Mouse (Mus musculus) olfactory bulb, adult 2 months (tissue): ENCODE results near the gene Akap13.

Source experiments
- CTCF ChIP-seq: fragments of 200-500 bp; IDR thresholded peaks from 2 replicates; pipeline ENCODE4 v1.5.1; 2012; ENCODE audit warnings: low read depth, mild to moderate bottlenecking, low read length, moderate library complexity; ENCODE audit not compliant: insufficient read depth
- POLR2A ChIP-seq: fragments of 200-500 bp; IDR thresholded peaks from 2 replicates; pipeline ENCODE4 v1.6.1; 2012; ENCODE audit warnings: mild to moderate bottlenecking, low read depth, low read length, moderate library complexity; ENCODE audit not compliant: insufficient read depth

- TF ChIP-seq POLR2A (no peak), CTCF (no peak)
Measured at GRCm38 (mm10) chr7:75553667-75554045, 98.3 kb downstream of the Akap13 start.
